Mouse (Mus musculus) heart, embryonic 14.5 days (tissue): ENCODE results near the gene Map3k14. TPM values are rescaled to one million over a fixed set of nuclear protein-coding genes. Genes with fewer than 3 reads are reported as not detected.

ENCODE experiments used
- ATAC-seq: fragments of 200-750 bp; cut with Nextera tagmentation; 2 replicates; pipeline ENCODE4 v1.8.0; 2017; ENCODE audit warnings: low read depth, moderate TSS enrichment; ENCODE audit not compliant: insufficient number of reproducible peaks, insufficient read depth, low FRiP score
- H3K27ac ChIP-seq, 2 experiments: fragments of 200-500 bp in 1 of 2; fragments of 300-500 bp in 1 of 2; sonication (generic) in 1 of 2; replicated peaks in 1 of 2; 2 replicates each; pipeline ENCODE4 v1.5.1; 2012 to 2014; ENCODE audit warnings: low read depth in 2 of 2, low read length in 2 of 2, control low read depth in 1 of 2, mild to moderate bottlenecking in 1 of 2, mixed read lengths in 1 of 2; ENCODE audit not compliant: control insufficient read depth in 1 of 2, insufficient read depth in 1 of 2
- H3K27me3 ChIP-seq: fragments of 300-500 bp; sonication (generic); 2 replicates; pipeline ENCODE4 v1.6.1; 2014; ENCODE audit warnings: mild to moderate bottlenecking, low read length, control low read depth; ENCODE audit not compliant: control insufficient read depth, insufficient read depth
- H3K36me3 ChIP-seq: fragments of 300-500 bp; sonication (generic); 2 replicates; pipeline ENCODE4 v1.6.1; 2014; ENCODE audit warnings: mild to moderate bottlenecking, control low read depth, low read length, mixed read lengths; ENCODE audit not compliant: control insufficient read depth, insufficient read depth
- H3K4me1 ChIP-seq, 2 experiments: fragments of 200-500 bp in 1 of 2; fragments of 300-500 bp in 1 of 2; sonication (generic) in 1 of 2; 2 replicates each; pipeline ENCODE4 v1.6.1; 2012 to 2014; ENCODE audit warnings: low read length in 2 of 2, control low read depth in 1 of 2, mixed read lengths in 1 of 2; ENCODE audit not compliant: control insufficient read depth in 2 of 2, insufficient read depth in 2 of 2
- H3K4me2 ChIP-seq: fragments of 300-500 bp; sonication (generic); 2 replicates; pipeline ENCODE4 v1.6.1; 2014; ENCODE audit warnings: mild to moderate bottlenecking, low read length
- H3K4me3 ChIP-seq, 2 experiments: fragments of 200-500 bp in 1 of 2; fragments of 300-500 bp in 1 of 2; sonication (generic) in 1 of 2; 2 replicates each; pipeline ENCODE4 v1.5.1; 2012 to 2014; ENCODE audit warnings: low read length in 2 of 2, mild to moderate bottlenecking in 2 of 2, control low read depth in 1 of 2, low read depth in 1 of 2, moderate library complexity in 1 of 2; ENCODE audit not compliant: control insufficient read depth in 1 of 2, insufficient read depth in 1 of 2
- H3K9ac ChIP-seq: fragments of 300-500 bp; sonication (generic); 2 replicates; pipeline ENCODE4 v1.6.1; 2014; ENCODE audit warnings: mild to moderate bottlenecking, low read length
- H3K9me3 ChIP-seq: fragments of 300-500 bp; sonication (generic); 2 replicates; pipeline ENCODE4 v1.6.1; 2016; ENCODE audit warnings: low read length, control low read depth; ENCODE audit not compliant: control insufficient read depth
- WGBS: fragments of 180-500 bp; shearing (Covaris S2); extraction: QIAGEN DNeasy Blood & Tissue Kit; methylation state at CpG from one replicate; pipeline ENCODE4 v1.1.7; 2014; 5-methylcytosine and 5-hydroxymethylcytosine counted together
- polyA plus RNA-seq: library from polyadenylated mRNA; unstranded; fragments of >200 nt; fragmentation: Nextera tagmentation; extraction: Ambion mirVana; gene quantifications from 2 replicates; pipeline ENCODE4 v1.2.1, GENCODE M21; 2014

Gene Map3k14
- polyA plus RNA-seq, 1 experiment from 2014 or later = 1.3 TPM

DNA sequence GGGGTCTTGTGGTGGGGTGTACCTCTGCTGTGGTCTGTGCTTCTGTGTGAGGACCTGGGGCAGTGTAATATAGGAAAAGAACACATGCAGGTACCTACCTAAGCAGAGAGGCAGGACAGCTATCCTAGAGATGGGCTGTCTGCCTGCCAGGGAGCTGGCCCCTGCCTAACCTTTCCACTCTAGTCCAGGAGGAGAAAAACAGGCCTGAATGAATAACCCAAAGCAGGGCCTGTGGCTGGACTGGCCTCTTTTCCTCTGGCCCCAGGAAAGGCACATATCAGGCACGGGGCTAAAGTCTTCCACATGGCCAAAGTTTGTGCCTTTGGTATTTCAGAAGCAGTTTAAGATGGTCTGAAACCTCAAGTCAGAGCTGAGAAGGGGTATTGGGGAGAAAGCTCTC is 86.8 kb downstream of the Map3k14 start:
- H3K4me2 ChIP-seq = no peak overlapping the region
- peaks cover 5% of the 10 kb centered on the region; the same call in 1 of the 2 replicates for H3K27me3 ChIP-seq
- no peak overlapping the region for H3K9ac ChIP-seq
- no peak overlapping the region for H3K27ac ChIP-seq
- ATAC-seq = no peak
- 77% methylated on average over 1 of the region's 1 CpGs for WGBS
- H3K9me3 ChIP-seq = no peaks in the 10 kb centered on the region
- no peaks in the 10 kb centered on the region for H3K36me3 ChIP-seq
- H3K4me1 ChIP-seq = peaks cover 16 to 18% of the 10 kb centered on the region in 2 experiments
- no peak overlapping the region for H3K4me3 ChIP-seq

DNA sequence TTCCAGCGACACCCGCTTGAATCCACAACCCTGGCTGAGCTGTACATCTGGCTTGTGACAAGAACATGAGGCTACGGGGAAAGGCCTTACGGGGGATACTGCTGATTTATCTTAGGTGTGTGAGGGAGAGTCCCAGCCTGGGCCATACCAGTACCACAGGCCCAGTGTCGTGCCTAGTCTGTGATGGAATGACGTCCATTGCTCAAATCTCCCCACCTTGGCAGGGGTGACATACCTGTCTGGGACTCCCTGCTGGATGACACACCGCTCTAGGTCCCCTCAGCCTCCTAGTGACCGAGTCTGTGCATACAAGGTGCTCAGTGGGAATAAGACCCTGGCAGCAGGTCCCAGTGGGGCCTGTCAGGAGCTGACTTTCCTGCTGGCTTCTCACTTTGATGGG is 88.5 kb downstream of the Map3k14 start:
- Histone ChIP-seq H3K27me3 (peaks cover 5% of the 10 kb centered on the region; the same call in 1 of the 2 replicates), H3K9me3 (no peaks in the 10 kb centered on the region), H3K27ac (no peak overlapping the region), H3K9ac (no peak overlapping the region), H3K36me3 (no peaks in the 10 kb centered on the region), H3K4me3 (no peak overlapping the region), H3K4me2 (no peak overlapping the region), H3K4me1 (peaks cover 18 to 26% of the 10 kb centered on the region in 2 experiments)
- ATAC-seq = no peak
- 88% methylated on average over 8 of the region's 8 CpGs for WGBS

DNA sequence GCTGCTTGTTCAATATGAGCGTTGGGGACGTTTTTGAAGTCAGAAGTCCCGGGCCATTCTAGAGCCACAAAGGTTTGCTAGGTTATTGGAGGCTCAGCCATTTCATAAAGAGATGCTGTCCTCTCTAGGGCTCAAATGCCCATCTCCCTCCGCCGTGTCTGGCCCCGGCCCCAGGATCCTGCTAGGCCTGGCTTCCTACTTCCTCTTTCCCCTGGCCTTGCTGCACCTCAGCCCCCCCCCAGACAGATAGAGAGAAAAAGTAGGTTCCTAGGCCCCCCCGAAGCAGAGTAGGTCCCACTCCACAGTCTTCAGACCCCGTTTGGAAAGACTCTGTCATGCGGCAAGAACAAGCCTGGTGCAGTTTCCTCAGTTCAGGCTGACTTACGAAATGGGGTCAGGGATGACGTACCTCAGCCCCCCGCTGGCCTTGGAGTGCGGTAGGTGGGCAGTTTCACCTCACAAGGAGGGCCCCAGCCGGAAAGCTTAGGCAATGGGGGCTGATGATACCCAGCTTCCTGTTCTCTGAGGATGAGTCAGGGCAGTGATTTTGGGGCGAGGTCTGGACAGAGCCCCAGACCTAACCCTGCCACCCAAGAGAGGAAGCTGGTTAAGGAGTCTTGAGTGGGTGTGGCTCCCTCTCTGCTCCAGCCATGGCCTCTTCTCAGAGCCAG is 89.3 kb downstream of the Map3k14 start:
- peaks cover 18 to 26% of the 10 kb centered on the region in 2 experiments for H3K4me1 ChIP-seq
- H3K27ac ChIP-seq = peak overlapping the region; percentile 34 to 64; a peak in 2 of 4 replicates
- no peaks in the 10 kb centered on the region for H3K9me3 ChIP-seq
- H3K4me2 ChIP-seq = peak overlapping the region; percentile 29; the same call in 1 of the 2 replicates
- ATAC-seq = no peak
- H3K27me3 ChIP-seq = peaks cover 4% of the 10 kb centered on the region; the same call in 1 of the 2 replicates
- WGBS = 79% methylated on average over 15 of the region's 15 CpGs
- no peak overlapping the region for H3K4me3 ChIP-seq
- H3K9ac ChIP-seq = 0 out of 2 replicates have a peak overlapping the region, but pooled peaks have one; percentile 36
- H3K36me3 ChIP-seq = no peaks in the 10 kb centered on the region

DNA sequence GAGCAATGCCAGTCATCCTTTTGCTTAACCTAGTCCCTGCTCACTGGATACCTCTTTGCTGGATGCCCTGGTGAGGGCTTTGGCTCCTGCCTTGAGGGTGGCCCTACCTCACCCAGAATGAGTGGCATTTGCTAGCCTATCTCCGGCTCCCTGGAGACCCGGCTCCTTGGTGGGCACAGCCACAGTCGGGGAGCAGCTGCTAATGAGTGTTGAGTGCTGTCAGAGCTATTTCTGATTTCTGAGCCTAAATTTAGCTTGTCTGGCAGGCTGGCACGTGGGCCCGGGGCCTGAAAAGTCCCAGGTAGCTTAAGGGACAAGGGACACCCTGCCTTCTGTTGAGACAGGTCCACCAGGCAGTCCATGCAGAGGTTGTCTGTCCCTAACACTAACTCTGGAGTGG is 90.1 kb downstream of the Map3k14 start:
- Histone ChIP-seq H3K9me3 (no peaks in the 10 kb centered on the region), H3K36me3 (no peaks in the 10 kb centered on the region), H3K4me1 (peaks cover 21 to 31% of the 10 kb centered on the region in 2 experiments), H3K9ac (peak overlapping the region; percentile 36; the same call in 1 of the 2 replicates), H3K4me2 (peak overlapping the region; percentile 29), H3K27ac (peak overlapping the region; percentile 34 to 64), H3K27me3 (no peaks in the 10 kb centered on the region; the same call in 1 of the 2 replicates), H3K4me3 (no peak overlapping the region)
- 24% methylated on average over 5 of the region's 5 CpGs for WGBS
- ATAC-seq = peak; percentile 34; the same call in 1 of the 2 replicates

DNA sequence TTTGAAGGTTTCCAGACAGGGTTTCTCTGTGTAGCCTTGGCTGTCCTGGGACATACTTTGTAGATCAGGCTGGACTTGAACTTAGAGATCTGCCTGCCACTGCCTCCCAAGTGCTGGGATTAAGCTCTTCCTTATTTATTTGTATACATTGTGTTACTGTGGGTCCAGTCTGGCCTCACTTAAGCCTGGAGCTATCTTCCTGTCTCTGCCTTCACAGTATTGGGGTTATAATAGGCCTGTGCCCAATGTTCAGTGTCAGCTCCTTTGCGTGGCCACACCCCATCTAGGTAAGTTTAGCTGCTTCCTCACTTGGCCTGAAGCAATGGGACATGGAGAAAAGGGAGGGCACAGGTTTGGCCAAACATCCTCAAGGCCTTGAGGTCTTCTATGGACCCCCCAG is 90.8 kb downstream of the Map3k14 start:
- WGBS = 93% methylated on average over 1 of the region's 1 CpGs
- H3K27me3 ChIP-seq = peaks cover 5% of the 10 kb centered on the region
- H3K27ac ChIP-seq = no peak overlapping the region

DNA sequence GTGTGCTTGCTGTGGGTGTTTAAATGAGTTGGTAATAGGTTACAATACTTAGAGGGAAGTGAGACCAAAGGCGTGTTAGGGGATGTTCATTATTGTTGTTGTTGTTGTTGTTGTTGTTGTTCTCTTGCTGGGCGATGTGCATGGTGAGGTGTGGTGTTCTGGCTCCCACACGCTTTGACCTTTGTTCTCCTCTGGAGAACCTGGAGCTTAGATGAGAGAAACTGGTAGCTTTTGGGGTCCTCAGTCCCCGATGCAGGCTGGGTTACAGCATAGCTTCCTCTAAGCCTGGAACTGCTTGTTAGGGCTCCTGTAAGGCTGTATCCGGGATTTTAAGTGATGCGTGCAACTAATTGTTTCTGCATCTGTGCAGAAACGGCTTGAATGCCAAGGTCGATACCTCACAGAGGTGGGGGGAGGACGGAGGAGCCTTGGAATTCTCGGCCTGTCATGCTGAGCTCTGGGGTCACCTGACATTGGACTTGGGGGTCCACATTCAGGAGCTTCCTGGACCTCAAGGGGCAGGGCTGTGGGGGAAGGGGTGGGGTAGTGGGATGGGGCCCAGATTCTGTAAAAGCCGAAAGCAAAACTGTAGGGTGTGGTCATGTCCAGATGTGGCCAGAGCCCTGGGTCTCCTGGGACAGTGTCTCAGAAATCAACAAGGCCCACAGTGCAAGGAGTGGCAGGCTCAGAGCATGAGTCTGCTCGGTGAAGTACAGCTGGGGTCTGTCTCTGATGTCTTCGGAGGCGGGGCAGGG is 91.4 kb downstream of the Map3k14 start:
- 78% methylated on average over 14 of the region's 14 CpGs for WGBS
- ATAC-seq = no peak
- H3K4me2 ChIP-seq = no peak overlapping the region

More for the DNA sequence above, 90.8 kb downstream of the Map3k14 start:
- H3K9ac ChIP-seq = no peak overlapping the region
- H3K4me1 ChIP-seq = peaks cover 28 to 38% of the 10 kb centered on the region in 2 experiments
- H3K4me2 ChIP-seq = no peak overlapping the region; the same call in 1 of the 2 replicates
- H3K9me3 ChIP-seq = no peaks in the 10 kb centered on the region
- H3K36me3 ChIP-seq = no peaks in the 10 kb centered on the region
- ATAC-seq = no peak
- H3K4me3 ChIP-seq = no peak overlapping the region

DNA sequence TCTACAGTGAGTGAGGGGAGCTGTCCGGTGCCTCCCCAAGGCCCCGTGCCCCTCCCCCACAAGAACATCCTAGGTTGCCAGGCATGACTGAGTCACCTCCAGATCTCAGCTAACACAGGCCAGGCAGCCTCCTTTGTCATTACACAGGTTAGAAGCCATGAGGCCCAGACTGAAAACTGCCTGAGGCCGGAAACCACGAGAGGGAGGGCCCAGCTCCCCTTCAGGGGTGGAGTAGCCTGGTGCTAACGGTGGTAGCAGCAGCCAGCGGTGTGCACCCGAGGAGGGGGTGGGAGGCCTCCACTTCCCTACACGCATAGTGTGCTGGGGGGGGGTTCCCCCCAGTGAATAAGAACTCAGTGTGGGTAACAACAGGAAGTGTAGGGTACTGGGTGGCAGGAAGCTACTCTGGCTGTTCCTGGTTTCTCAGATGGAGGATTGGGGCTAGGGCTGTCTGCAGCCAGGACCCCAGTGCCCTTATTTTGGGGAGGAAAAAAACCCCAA is 92.3 kb downstream of the Map3k14 start:
- H3K36me3 ChIP-seq = no peaks in the 10 kb centered on the region
- H3K27ac ChIP-seq = no peak overlapping the region
- H3K4me2 ChIP-seq = no peak overlapping the region
- H3K9me3 ChIP-seq = no peaks in the 10 kb centered on the region
- WGBS = 57% methylated on average over 8 of the region's 8 CpGs
- peaks cover 28 to 48% of the 10 kb centered on the region in 2 experiments for H3K4me1 ChIP-seq
- no peak for ATAC-seq
- peaks cover 18% of the 10 kb centered on the region for H3K27me3 ChIP-seq
- peak overlapping the region; percentile 34; the same call in 1 of the 2 replicates for H3K9ac ChIP-seq
- no peak overlapping the region for H3K4me3 ChIP-seq

More for the DNA sequence above, 91.4 kb downstream of the Map3k14 start:
- Histone ChIP-seq H3K36me3 (no peaks in the 10 kb centered on the region), H3K4me1 (peaks cover 28 to 42% of the 10 kb centered on the region in 2 experiments), H3K27ac (no peak overlapping the region), H3K27me3 (peaks cover 10% of the 10 kb centered on the region), H3K9me3 (no peaks in the 10 kb centered on the region), H3K9ac (no peak overlapping the region), H3K4me3 (no peak overlapping the region)
